Mouse (Mus musculus) 416B (cell line): Measurements from ENCODE around the gene Yrdc.

Experiments
- DNase-seq: peaks from one replicate; pipeline ENCODE4 v3.0.0; 2011; ENCODE audit warnings: low read depth

Yrdc gene

DNA sequence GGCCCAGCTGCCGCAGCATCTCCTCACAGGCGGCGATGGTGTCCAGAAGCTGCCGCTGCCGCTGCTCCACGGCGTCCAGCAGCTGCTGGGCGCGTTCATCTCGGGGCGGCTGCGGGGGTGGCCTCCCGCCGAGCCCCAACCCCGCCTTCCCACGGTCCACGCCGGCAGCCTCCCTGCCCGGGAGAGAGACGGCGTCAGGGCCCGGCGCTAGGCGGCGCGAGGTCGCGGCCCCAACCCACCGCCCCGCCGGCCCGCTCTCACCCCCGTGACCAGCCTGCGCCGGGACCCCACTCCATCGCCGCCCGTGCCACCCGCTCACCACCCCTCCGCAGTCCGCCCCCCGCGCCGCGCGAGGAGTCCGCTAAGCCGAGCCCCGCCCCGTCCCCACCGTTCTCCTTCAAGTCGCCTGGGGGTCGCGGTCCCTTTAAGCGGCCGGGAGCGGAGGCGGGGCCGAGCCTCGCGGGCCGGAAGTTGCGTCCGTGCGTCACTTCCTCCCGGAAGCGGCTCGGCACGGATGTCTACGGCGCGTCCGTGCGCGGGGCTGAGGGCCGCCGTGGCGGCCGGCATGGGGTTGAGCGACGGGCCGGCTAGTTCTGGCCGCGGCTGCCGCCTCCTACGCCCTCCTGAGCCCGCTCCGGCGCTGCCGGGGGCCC lies at the start of gene Yrdc:
TSS of gene Yrdc (plus strand) at position 419 of the 653 bp plus-strand sequence.
- peak; percentile 92 for DNase-seq

DNA sequence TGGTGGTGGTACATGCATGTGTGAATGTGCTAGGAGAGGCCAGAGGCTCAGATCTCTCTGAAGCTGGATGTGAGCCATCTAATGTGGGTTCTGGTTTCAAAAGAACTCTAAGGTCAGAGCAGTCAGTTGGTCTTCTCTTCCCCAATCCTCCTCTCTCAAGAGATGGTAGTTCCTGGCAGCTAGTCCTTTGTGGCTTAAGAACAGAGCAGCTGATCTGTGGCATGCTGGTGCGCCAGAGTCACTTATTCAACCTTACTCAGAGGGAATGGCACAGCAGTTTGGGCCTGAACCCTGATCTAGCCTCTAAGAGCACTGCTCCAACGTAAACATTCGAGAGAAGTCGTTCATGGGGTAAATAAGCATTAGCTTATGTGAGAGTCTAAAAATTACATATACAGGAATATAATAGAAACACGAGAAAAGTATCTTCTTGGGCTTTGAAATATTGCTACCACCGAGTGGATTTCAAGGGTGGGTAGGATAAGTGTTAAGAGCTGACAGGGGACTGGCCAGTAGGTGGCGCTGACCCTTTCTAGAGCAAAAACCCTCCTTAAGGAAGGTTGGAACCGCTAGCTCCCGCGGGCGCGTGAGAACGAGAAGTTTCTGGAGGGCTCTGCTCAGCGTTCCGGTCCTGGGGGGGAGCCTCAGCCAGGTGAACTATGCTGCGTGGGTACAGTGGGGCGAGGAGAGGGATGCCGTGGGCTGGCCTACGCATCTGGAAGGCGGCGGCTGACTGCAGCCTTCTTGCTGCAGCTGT lies 48.7 kb upstream of the Yrdc start, which contains the start of gene Mtf1:
TSS of gene Mtf1 (plus strand) at position 553 of the 757 bp plus-strand sequence.
- DNase-seq: peak; percentile 95

GRCm38 (mm10) chr4:124802309-124803260 lies 47.9 kb upstream of the Yrdc start:
- peak; percentile 97 for DNase-seq

GRCm38 (mm10) chr4:124803406-124803805 lies 47.1 kb upstream of the Yrdc start:
- peak; percentile 16 for DNase-seq

DNA sequence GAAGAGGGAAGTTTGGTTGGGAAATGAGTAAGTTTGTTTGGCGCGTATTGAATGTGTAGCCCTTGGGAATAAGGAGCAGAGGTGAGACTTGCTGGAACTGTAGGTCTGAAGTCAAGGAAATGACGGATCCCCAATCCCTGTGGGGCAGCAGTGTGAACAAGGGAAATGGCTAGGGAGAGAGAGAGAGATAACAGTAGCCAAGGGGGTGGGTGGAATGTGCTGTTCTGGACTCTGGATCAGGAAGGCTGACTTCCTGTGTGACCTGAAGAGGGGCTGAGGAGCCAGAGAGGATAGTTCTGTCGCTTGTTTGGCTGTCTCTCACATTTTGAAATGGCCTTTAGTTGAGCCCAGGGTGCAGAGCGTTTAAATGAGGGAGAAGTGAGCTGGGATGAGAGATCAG lies 42.0 kb upstream of the Yrdc start:
- DNase-seq: no peak

DNA sequence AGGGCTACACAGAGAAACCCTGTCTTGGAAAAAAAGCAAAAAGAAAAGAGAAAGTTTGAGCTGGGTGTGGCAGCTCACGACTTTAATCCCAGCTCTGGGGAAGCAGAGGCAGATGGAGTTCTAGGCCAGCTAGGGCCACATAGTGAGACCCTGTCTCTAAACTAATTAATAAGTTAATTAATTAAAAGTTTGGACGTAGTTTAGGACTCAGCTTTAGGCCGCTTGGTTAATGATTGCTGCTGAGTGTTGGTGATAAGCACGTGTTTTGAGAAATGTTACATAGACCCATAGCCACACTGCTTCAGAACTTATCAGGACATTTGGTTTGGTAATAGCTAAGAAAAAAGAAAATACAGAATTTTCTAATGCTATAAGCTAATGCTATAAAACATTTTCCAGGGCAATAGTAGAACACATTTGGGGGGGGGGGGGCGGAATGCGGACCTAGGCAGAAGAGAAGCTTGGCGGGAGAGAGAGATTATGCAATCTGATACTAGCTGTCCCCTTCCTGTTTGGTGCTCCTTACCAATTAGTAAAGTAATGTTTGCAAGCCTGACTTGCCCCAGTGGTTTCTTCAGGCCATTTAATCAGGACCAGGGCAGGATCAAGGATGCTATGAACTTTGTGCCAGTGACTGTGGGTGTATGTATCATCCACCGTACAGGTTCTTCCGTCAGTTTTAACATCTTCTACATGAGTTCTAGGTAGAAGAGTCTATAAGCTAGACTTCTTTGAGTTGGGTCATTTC lies 41.2 kb upstream of the Yrdc start:
- peak; percentile 43 for DNase-seq

DNA sequence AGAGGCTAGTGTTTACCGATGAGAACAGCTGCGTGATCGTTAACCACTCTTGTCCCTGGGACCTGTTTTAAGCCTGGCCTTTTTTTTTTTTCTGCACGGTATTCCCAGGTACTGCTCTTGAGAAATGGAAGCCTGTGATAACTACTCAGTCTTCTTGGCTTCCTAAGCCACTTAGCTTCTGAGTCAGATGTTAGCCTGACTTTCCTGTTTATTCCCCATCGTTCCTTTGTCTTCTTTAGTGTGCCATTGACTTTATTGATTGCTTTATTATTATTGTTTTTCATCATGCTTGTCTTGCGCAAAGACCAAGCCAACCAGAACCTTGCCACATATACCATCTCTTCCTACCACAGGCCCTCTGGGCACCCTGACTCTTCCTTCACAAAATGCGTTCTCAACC lies 40.4 kb upstream of the Yrdc start:
- DNase-seq: no peak

GRCm38 (mm10) chr4:124811347-124811975 lies 39.0 kb upstream of the Yrdc start:
- DNase-seq: no peak

DNA sequence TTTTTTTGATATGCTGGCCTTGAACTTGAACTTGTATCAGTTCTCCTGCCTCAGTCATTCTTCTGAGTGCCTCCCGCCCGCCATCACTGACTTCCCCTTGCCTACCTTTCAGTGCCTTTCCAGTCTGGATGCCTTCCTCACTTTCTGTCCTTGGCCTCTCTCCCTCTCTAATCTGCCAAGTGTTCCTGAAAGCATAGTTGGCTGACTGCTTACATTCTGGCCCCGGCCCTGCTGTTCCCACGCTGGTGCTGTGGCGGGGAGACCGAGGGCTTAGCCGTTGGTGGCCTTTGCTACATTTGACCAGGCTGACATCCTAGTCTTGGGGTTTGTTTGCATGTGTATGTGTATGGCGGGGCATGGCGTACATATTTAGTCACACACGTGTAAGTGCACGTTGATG lies 34.6 kb upstream of the Yrdc start:
- DNase-seq: no peak

- peak; percentile 92 for DNase-seq
Measured at GRCm38 (mm10) chr4:124817803-124818202, 32.7 kb upstream of the Yrdc start.

DNA sequence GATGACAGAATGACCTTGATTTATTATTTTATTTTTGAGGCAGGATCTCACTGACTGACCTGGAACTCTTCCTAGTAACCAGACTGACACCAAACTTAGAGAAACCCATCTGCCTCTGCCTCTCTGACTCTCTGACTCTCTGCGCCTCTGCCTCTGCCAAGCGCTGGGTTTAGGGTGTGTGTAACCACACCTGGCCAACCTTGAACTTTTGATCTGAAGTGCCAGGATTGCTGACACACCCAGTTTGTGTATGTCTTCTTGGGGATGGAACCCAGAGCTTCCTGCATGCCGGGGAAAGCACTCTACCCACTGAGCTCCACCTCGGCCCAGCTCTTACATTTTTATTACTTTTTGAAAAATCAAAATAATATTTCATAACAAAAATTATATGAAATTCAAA lies 31.6 kb upstream of the Yrdc start:
- no peak for DNase-seq

- DNase-seq: no peak
Measured at GRCm38 (mm10) chr4:124824967-124825366, 25.5 kb upstream of the Yrdc start.

DNA sequence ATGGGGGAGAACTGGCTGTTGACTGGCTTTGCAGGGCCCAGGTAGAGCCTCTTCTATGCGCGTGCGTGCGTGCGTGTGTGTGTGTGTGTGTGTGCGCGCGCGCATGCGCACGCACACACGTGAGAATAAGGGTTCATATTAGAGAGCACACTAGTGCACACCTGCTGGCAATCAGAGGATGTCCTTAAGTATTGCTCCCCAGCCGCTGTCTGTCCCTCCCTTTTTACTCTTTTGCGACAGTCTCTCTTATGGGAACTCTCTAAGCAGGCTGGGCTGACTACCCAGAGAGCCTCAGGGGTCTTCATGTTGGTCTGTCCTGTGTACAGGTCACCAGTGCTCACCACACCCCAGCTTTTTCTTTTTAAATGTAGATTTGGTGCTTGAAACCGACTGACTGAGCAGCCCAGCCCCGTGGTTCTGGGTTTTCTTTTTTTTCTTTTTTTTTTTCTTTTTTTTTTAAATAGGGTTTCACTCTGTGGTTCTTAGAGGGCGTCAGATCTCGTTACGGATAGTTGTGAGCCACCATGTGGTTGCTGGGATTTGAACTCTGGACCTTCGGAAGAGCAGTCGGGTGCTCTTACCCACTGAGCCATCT lies 25.0 kb upstream of the Yrdc start:
- no peak for DNase-seq

- no peak for DNase-seq
Measured at GRCm38 (mm10) chr4:124829671-124830070, 20.8 kb upstream of the Yrdc start.

- DNase-seq: no peak
Measured at GRCm38 (mm10) chr4:124832796-124833195, 17.7 kb upstream of the Yrdc start.

DNA sequence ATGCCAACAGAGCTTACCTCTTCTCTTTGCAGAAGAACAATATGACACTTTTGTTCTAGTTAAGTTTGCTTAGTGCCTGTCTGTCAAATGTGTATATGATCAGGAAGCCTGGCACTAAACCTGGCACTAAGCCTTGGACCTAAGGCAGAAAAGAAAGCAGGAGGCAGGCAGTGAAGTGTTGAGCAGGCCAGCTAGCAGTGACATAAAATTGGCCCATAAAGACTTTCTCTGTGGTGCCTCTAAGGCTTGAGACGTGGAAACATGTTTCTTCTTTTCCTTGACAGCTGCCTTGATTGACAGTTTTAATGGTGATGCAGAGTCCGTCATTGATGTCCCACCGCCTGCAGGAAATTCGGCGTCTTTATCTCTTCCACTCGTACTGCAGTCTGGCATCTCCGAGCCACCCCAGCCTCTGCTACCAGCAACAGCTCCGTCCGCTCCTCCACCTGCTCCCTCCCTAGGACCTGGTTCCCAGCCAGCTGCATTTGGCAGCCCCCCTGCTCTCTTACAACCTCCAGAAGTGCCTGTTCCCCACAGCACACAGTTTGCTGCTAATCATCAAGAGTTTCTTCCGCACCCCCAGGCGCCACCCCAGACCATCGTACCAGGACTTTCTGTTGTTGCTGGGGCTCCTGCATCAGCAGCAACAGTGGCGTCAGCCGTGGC lies 12.3 kb upstream of the Yrdc start:
- no peak for DNase-seq

DNA sequence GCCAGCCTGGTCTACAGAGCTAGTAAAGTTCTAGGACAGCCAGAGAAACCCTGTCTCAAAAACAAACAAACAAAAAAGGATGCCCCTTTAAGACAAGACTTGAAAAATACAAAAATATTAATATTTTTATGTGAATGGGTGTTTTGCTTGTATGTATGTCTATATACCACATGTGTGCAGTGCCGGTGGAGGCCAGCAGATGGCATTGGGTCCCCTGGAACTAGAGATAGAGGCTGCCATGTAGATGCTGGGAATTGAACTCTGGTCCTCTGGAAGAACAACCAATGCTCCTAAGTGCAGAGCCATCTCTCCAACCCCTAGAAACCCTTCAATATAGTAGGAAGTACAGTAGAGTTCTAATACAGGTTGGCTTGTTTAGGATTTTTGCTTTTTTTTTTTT lies 9.5 kb upstream of the Yrdc start:
- peak; percentile 44 for DNase-seq

- DNase-seq: peak; percentile 39
Measured at GRCm38 (mm10) chr4:124843493-124843892, 7.0 kb upstream of the Yrdc start.

DNA sequence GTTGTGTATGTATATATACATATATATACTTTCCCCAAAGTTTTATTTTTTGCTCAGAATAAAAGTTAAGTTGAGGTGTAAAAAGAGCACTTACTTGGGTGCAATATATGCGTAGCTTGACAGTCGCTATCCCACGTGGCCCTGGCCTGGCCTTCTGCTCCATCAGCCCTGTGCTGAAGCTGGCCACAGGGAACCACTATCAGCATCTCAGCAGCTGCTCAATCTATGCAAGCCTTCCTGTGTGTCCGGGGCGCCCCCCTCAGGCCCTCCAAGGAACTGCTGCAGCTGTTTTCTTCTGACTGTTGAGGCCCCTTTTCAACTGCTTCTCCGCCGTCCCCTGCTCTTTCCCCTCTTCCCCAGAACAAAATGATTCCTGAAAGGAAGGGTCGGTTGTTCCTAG lies 2.9 kb upstream of the Yrdc start:
- DNase-seq: peak; percentile 87

- DNase-seq: peak; percentile 49
Measured at GRCm38 (mm10) chr4:124849631-124850260, 733 bp upstream of the Yrdc start.
